ENCODE assay signal across 8 mouse cellular contexts in the genomic region with DNA sequence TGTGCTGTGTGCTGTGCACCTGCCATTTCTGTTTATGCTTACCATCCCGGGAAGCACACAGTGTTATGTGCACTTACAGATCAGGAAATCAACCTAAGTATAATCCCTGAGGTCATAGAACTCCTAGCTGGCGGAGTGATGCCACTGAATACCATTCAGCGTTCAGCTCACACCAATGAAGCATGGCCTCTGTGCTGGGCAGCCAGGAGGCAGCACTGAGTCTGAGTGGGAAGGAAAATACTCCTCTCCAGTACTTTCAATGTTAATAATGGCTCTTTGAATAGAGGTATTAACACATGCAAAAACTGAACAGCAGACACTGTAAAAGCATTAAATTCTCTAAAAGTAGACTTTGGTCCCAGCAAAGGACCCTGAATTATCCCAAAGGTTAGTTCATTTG.
DNase-seq lines count a peak whose midpoint lies in the region; TF ChIP-seq lines count a peak whose summit lies in the region.

No protein-coding gene starts in this region.

- DNase-seq in adrenal gland, postnatal 14 days = peak; percentile 14
- no peak for DNase-seq in adrenal gland, adult 8-10 months
- peak; percentile 16 for DNase-seq in kidney, postnatal 10 days
- DNase-seq in kidney, postnatal 14 days = no peak
- peak; percentile 5 for DNase-seq in 416B (ENCODE audit: low read depth)
- DNase-seq in brain, embryonic 14.5 days (ENCODE audit: low read depth) = no peak
- DNase-seq in natural killer cell, adult 2 months (ENCODE audit: low spot score in 2 of 2) = no peak
- no peak for DNase-seq in right cerebral cortex, postnatal 4 days

- no peak for TF ChIP-seq POLR2A in brain, embryonic 14.5 days (IDR thresholded peaks at IDR 0.05; ENCODE audit: borderline replicate concordance, extremely low read depth, insufficient read depth, insufficient read length, poor library complexity, severe bottlenecking)

- TF ChIP-seq CTCF in brain, embryonic 14.5 days (IDR thresholded peaks at IDR 0.05; ENCODE audit: borderline replicate concordance, extremely low read depth, insufficient read depth, insufficient read length) = peak; percentile 52

Comparison
In these comparisons a context has a peak if more than half of its experiments do, and no peak if none do; other contexts are left out.
1. DNase-seq: peak in adrenal gland, postnatal 14 days (single experiment), kidney, postnatal 10 days (single experiment) and 416B (single experiment); none in adrenal gland, adult 8-10 months (single experiment), kidney, postnatal 14 days (single experiment), brain, embryonic 14.5 days (single experiment), natural killer cell, adult 2 months (0 of 2) and right cerebral cortex, postnatal 4 days (single experiment).